Mouse (Mus musculus) liver, postnatal 0 days (tissue): ENCODE results near the gene Lrmda. TPM values are rescaled to one million over a fixed set of nuclear protein-coding genes. Genes with fewer than 3 reads are reported as not detected.

Experiments
- ATAC-seq: fragments of 200-750 bp; cut with Nextera tagmentation; 2 replicates; pipeline ENCODE4 v1.8.0; 2017; ENCODE audit warnings: mild to moderate bottlenecking, moderate library complexity
- DNase-seq: peaks from one replicate; pipeline ENCODE4 v3.0.0-alpha.2; 2016
- H3K27ac ChIP-seq: fragments of 300-500 bp; sonication (generic); 2 replicates; pipeline ENCODE4 v1.5.1; 2014; ENCODE audit warnings: antibody characterized with exemption, moderate library complexity, mild to moderate bottlenecking, low read depth
- H3K27me3 ChIP-seq: fragments of 300-500 bp; sonication (generic); 2 replicates; pipeline ENCODE4 v1.6.1; 2014; ENCODE audit warnings: low read length, control low read depth, mixed read lengths; ENCODE audit not compliant: insufficient read depth
- H3K36me3 ChIP-seq: fragments of 300-500 bp; sonication (generic); replicated peaks from 2 replicates; pipeline ENCODE4 v1.6.1; 2014; ENCODE audit warnings: mild to moderate bottlenecking, control low read depth, low read length, moderate library complexity, mixed read lengths; ENCODE audit not compliant: insufficient read depth
- H3K4me1 ChIP-seq: fragments of 300-500 bp; sonication (generic); 2 replicates; pipeline ENCODE4 v1.6.1; 2014; ENCODE audit warnings: antibody characterized with exemption, mild to moderate bottlenecking, control low read depth; ENCODE audit not compliant: insufficient read depth
- H3K4me2 ChIP-seq: fragments of 300-500 bp; sonication (generic); 2 replicates; pipeline ENCODE4 v1.6.1; 2014; ENCODE audit warnings: low read depth, mild to moderate bottlenecking, low read length, moderate library complexity, mixed read lengths
- H3K4me3 ChIP-seq: fragments of 300-500 bp; sonication (generic); 2 replicates; pipeline ENCODE4 v1.5.1; 2014; ENCODE audit warnings: low read depth, low read length
- H3K9ac ChIP-seq: fragments of 300-500 bp; sonication (generic); replicated peaks from 2 replicates; pipeline ENCODE4 v1.6.1; 2014; ENCODE audit warnings: mild to moderate bottlenecking, moderate library complexity
- H3K9me3 ChIP-seq: fragments of 300-500 bp; sonication (generic); 2 replicates; pipeline ENCODE4 v1.6.1; 2016; ENCODE audit warnings: mild to moderate bottlenecking, control low read depth, low read length, mixed read lengths
- CTCF ChIP-seq: sonication (generic); IDR thresholded peaks from 2 replicates; pipeline ENCODE4 v1.5.1; 2016; ENCODE audit warnings: antibody characterized with exemption, low read depth
- EP300 ChIP-seq: IDR thresholded peaks from 2 replicates; pipeline ENCODE4 v1.6.1; 2016; ENCODE audit warnings: antibody characterized with exemption, low read depth, mild to moderate bottlenecking
- WGBS: fragments of 180-500 bp; shearing (Covaris S2); extraction: QIAGEN DNeasy Blood & Tissue Kit; methylation state at CpG from one replicate; pipeline ENCODE4 v1.1.7; 2014; ENCODE audit not compliant: insufficient replicate concordance; 5-methylcytosine and 5-hydroxymethylcytosine counted together
- polyA plus RNA-seq: library from polyadenylated mRNA; unstranded; fragments of >200 nt; fragmentation: Nextera tagmentation; extraction: Ambion mirVana; gene quantifications from 2 replicates; pipeline ENCODE4 v1.2.1, GENCODE M21; 2015

The Lrmda gene
- polyA plus RNA-seq, 1 experiment from 2014 or later, result 0.28 TPM

DNA sequence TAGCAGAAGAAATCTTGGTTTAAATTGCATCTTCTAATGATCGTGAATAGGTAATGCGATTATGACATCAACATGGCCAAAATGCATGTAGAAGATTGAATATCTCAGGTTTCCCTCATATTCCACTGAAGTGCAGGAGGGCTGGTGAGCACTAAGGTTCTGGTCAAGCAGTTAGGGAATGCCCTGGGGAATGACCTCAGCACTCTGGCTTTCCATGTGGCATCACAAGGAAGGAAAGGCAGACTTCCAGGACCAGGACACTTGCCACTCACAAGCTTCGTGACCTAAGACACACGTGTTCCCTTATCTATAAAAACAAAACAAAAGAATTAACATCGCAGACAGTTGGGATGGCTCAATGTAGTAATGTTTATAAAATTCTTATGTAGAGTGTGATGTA lies 728.3 kb downstream of the Lrmda start:
- no peaks in the 10 kb centered on the region for H3K9me3 ChIP-seq
- 82% methylated on average over 5 of the region's 5 CpGs for WGBS
- DNase-seq, result no peak
- no peak overlapping the region for H3K9ac ChIP-seq
- no peak overlapping the region for H3K4me3 ChIP-seq
- no peaks in the 10 kb centered on the region for H3K36me3 ChIP-seq
- ATAC-seq, result no peak
- H3K27me3 ChIP-seq, result no peaks in the 10 kb centered on the region
- H3K4me1 ChIP-seq, result no peaks in the 10 kb centered on the region
- no peak overlapping the region for H3K27ac ChIP-seq
- no peak overlapping the region for H3K4me2 ChIP-seq
- TF ChIP-seq EP300 (no peak), CTCF (no peak)

DNA sequence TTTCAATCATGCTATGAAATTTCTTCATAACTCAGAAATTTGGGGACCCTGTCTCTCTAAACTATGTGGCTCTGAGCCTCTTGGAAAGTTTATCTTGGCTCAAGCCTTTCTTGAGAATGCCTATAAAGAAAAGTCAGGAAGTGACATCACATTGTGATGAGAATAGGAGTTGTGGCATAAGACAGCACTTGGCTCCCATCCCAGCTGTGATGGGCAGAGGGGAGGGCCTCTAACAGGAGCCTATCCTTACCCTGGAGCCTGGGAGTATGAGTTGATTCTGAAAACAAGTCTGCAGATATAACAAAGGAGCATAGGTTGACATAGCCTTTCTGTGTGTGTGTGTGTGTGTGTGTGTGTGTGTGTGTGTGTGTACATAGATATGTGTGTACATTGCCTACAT lies 730.9 kb downstream of the Lrmda start:
- DNase-seq, result no peak
- Histone ChIP-seq H3K4me1 (no peaks in the 10 kb centered on the region), H3K27me3 (no peaks in the 10 kb centered on the region), H3K9me3 (no peaks in the 10 kb centered on the region), H3K36me3 (no peaks in the 10 kb centered on the region), H3K9ac (no peak overlapping the region), H3K4me2 (no peak overlapping the region), H3K4me3 (no peak overlapping the region), H3K27ac (no peak overlapping the region)
- ATAC-seq, result no peak
- TF ChIP-seq EP300 (no peak), CTCF (no peak)

GRCm38 (mm10) chr14:22751290-22751689 lies 731.8 kb downstream of the Lrmda start:
- TF ChIP-seq EP300 (no peak), CTCF (no peak)
- ATAC-seq, result no peak
- Histone ChIP-seq H3K36me3 (no peaks in the 10 kb centered on the region), H3K27me3 (no peaks in the 10 kb centered on the region), H3K27ac (no peak overlapping the region), H3K9ac (no peak overlapping the region), H3K9me3 (no peaks in the 10 kb centered on the region), H3K4me2 (no peak overlapping the region), H3K4me3 (no peak overlapping the region), H3K4me1 (no peaks in the 10 kb centered on the region)
- no peak for DNase-seq
- WGBS, result 83% methylated on average over 10 of the region's 10 CpGs

GRCm38 (mm10) chr14:22754633-22755032 lies 735.1 kb downstream of the Lrmda start:
- Histone ChIP-seq H3K4me2 (no peak overlapping the region), H3K27me3 (no peaks in the 10 kb centered on the region), H3K9me3 (no peaks in the 10 kb centered on the region), H3K4me3 (no peak overlapping the region), H3K27ac (no peak overlapping the region), H3K4me1 (no peaks in the 10 kb centered on the region), H3K36me3 (no peaks in the 10 kb centered on the region), H3K9ac (no peak overlapping the region)
- DNase-seq, result no peak
- ATAC-seq, result no peak
- TF ChIP-seq CTCF, result no peak
- no peak for TF ChIP-seq EP300
- WGBS, result 60% methylated on average over 5 of the region's 5 CpGs

DNA sequence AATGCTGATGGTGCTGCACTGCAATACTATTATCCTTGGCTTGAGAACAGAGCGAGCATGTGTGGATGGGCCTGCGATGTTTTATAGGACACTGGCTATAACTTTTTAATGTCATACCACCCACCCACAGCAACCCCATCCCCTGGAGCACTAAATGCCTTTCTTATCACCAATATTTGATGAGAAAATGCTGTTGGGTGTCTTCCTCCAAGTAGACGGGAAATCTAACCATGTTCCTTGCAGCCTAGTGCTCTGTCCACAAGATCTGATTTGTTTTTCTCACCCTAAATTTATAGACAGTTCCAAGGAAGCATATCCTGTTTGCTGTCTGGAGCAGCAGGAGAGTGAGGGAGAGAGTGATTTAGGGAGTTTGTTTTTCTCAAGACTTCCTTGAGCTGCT lies 738.0 kb downstream of the Lrmda start:
- 76% methylated on average over 3 of the region's 3 CpGs for WGBS
- H3K27me3 ChIP-seq, result no peaks in the 10 kb centered on the region
- TF ChIP-seq CTCF (no peak), EP300 (no peak)
- no peak overlapping the region for H3K9ac ChIP-seq
- no peak for DNase-seq
- no peak overlapping the region for H3K27ac ChIP-seq
- H3K4me1 ChIP-seq, result no peaks in the 10 kb centered on the region
- H3K4me2 ChIP-seq, result no peak overlapping the region
- H3K36me3 ChIP-seq, result no peaks in the 10 kb centered on the region
- no peak overlapping the region for H3K4me3 ChIP-seq
- ATAC-seq, result no peak
- no peaks in the 10 kb centered on the region for H3K9me3 ChIP-seq

DNA sequence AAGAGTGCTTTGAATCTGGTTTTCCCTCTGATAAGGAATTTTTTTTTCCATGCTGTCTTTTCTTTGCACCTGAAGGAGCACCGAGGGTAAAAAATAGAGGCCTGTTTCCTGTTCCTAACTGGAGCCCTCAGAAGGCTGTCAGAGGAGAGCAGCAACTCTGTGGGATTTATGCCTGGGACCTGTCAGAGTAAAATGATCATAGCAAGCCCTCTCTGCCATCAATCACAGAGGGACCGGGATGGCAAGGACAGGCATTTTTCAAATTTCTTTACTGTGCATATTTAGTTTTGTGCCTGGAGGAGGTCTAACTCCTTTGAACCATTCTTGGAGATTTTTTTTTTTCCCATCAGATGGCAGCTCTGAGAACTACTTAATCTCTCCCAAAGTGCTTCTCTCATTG lies 739.7 kb downstream of the Lrmda start:
- TF ChIP-seq EP300, result no peak
- TF ChIP-seq CTCF, result no peak
- H3K27me3 ChIP-seq, result no peaks in the 10 kb centered on the region
- H3K27ac ChIP-seq, result peak overlapping the region; percentile 22; the same call in 1 of the 2 replicates
- no peaks in the 10 kb centered on the region for H3K9me3 ChIP-seq
- ATAC-seq, result no peak
- no peak overlapping the region for H3K4me3 ChIP-seq
- H3K9ac ChIP-seq, result no peak overlapping the region
- no peak overlapping the region for H3K4me2 ChIP-seq
- WGBS, result 25% methylated on average over 2 of the region's 2 CpGs
- no peaks in the 10 kb centered on the region for H3K4me1 ChIP-seq
- DNase-seq, result no peak
- no peaks in the 10 kb centered on the region for H3K36me3 ChIP-seq

GRCm38 (mm10) chr14:22759673-22760072 lies 740.2 kb downstream of the Lrmda start:
- H3K27ac ChIP-seq, result peak overlapping the region; percentile 22; the same call in 1 of the 2 replicates
- no peak overlapping the region for H3K4me3 ChIP-seq
- H3K4me1 ChIP-seq, result no peaks in the 10 kb centered on the region
- H3K9me3 ChIP-seq, result no peaks in the 10 kb centered on the region
- H3K9ac ChIP-seq, result no peak overlapping the region
- peak; percentile 56 for TF ChIP-seq EP300
- TF ChIP-seq CTCF, result no peak
- peak; percentile 60 for ATAC-seq
- H3K27me3 ChIP-seq, result no peaks in the 10 kb centered on the region
- H3K4me2 ChIP-seq, result no peak overlapping the region
- H3K36me3 ChIP-seq, result no peaks in the 10 kb centered on the region
- no peak for DNase-seq
